Mouse (Mus musculus) bone marrow macrophage, adult 2 months (primary cell): ENCODE measurements around the gene Gja5.

Source experiments
- CTCF ChIP-seq: IDR thresholded peaks from 2 replicates; pipeline ENCODE4 v1.5.1; 2012; ENCODE audit warnings: low read depth, mild to moderate bottlenecking, low read length, moderate library complexity
- POLR2A ChIP-seq: IDR thresholded peaks from 2 replicates; pipeline ENCODE4 v1.6.1; 2012; ENCODE audit warnings: mild to moderate bottlenecking, low read depth, low read length, borderline replicate concordance

- TF ChIP-seq CTCF: no peak
- TF ChIP-seq POLR2A: no peak
These were observed 155.6 kb downstream of the Gja5 start for GRCm38 (mm10) chr3:97060119-97060518.
